Mouse (Mus musculus): Measurements from ENCODE around the gene Rasgrf1. TPM values are rescaled to one million over a fixed set of nuclear protein-coding genes. Genes with fewer than 3 reads are reported as not detected.

The Rasgrf1 gene
- polyA plus RNA-seq (2011; ENCODE audit: insufficient read depth, insufficient read length, low read depth, missing spikeins) = 0.20 TPM in 1 of 2 replicates, not detected in the other

DNA sequence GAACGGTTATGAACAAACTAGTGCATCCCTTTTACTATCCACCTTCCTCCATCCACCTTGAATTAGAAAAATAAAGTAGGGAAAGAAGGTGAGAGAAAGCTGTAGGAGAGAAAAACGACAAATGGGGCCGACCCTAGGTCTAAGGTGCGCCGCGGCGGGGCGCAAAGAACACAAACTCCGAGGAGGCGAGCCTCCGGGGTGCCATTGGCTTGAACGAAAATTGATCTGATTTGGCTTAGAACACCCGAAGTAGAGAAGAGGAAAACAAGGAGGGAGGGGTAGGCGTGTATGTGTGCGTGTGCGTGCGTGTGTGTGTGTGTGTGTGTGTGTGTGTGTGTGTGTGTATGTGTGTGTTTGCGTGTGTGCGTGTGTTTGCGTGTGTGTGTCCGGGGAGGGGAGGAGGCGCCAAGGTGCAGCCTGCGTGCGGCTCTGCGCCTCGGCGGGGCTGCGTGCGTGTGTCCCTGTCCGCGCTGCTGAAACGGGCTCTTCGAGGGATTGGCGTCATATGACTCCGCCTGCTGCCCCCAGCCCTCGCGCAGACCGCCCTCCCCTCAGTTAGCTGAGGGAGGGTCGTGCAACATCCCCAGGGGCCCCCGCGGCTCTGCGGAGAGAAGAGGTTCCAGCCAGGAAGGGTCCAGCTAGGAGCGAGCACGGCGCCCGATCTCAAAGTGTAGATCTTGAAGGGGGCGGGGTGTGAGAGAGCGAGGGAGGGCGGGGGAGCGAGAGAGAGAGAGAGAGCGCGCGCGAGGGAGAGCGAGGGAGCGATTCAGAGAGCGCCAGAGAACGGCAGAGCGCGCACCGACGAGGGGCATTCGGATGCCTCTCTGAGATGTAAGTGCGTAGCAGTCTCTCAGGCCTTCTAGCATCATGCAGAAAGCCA is at the start of gene Rasgrf1:
Gene Rasgrf1, plus strand, starts transcription at position 778 of the 880 bp plus-strand sequence.
- Histone ChIP-seq H3K4me3 (ENCODE audit: low read depth, low read length) (peak within 1 kb of the TSS; percentile 50), H3K27me3 (ENCODE audit: control insufficient read depth, insufficient read depth, low read length, poor library complexity, severe bottlenecking) (peaks cover 16% of the 10 kb centered on the region), H3K9ac (ENCODE audit: low read depth, poor library complexity, severe bottlenecking) (no peak within 1 kb of the TSS), H3K36me3 (ENCODE audit: control insufficient read depth, insufficient read depth, low read length, poor library complexity, severe bottlenecking) (no peaks in the 10 kb centered on the region), H3K9me3 (replicated peaks; ENCODE audit: control insufficient read depth, insufficient read depth, low read length, poor library complexity, severe bottlenecking) (no peaks in the 10 kb centered on the region), H3K4me1 (ENCODE audit: control insufficient read depth, insufficient read depth, low read length) (no peaks in the 10 kb centered on the region), H3K27ac (ENCODE audit: insufficient read depth, low read length) (no peak within 1 kb of the TSS)
- TF ChIP-seq EP300 (IDR thresholded peaks at IDR 0.05; ENCODE audit: insufficient read depth, low read depth, low read length) (no peak), CTCF (IDR thresholded peaks at IDR 0.05; ENCODE audit: low read depth, low read length) (no peak), POLR2A (IDR thresholded peaks at IDR 0.05; ENCODE audit: insufficient read depth, low read length) (no peak)

DNA sequence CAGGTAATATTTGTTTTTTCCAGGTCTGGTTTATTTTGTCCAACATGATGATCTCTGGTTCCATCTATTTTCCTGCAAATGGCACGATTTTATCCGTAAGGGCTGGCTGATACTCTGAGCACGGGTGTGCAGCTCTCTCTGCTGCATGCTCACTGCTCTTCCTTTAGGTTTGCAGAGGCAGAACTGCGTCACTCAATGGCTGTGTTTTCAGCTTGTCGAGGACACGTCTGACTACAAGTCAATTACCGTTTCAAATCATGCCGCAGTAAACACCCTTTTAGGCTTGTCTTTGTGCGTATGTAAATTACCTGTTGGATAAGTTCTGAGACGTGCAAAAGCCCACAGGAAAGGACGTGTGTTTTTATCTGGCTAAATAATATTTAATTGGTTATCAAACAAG is 49.6 kb upstream of the Rasgrf1 start:
- no peak overlapping the region for H3K9ac ChIP-seq (ENCODE audit: low read depth, poor library complexity, severe bottlenecking)
- no peaks in the 10 kb centered on the region for H3K36me3 ChIP-seq (ENCODE audit: control insufficient read depth, insufficient read depth, low read length, poor library complexity, severe bottlenecking)
- no peak overlapping the region for H3K27ac ChIP-seq (ENCODE audit: insufficient read depth, low read length)
- TF ChIP-seq POLR2A (IDR thresholded peaks at IDR 0.05; ENCODE audit: insufficient read depth, low read length) = no peak
- no peak for TF ChIP-seq EP300 (IDR thresholded peaks at IDR 0.05; ENCODE audit: insufficient read depth, low read depth, low read length)
- TF ChIP-seq CTCF (IDR thresholded peaks at IDR 0.05; ENCODE audit: low read depth, low read length) = no peak
- no peaks in the 10 kb centered on the region for H3K9me3 ChIP-seq (replicated peaks; ENCODE audit: control insufficient read depth, insufficient read depth, low read length, poor library complexity, severe bottlenecking)
- H3K4me3 ChIP-seq (ENCODE audit: low read depth, low read length) = no peak overlapping the region
- H3K27me3 ChIP-seq (ENCODE audit: control insufficient read depth, insufficient read depth, low read length, poor library complexity, severe bottlenecking) = 0 out of 2 replicates have a peak, but pooled peaks cover 1% of the 10 kb centered on the region
- no peaks in the 10 kb centered on the region for H3K4me1 ChIP-seq (ENCODE audit: control insufficient read depth, insufficient read depth, low read length)

- Histone ChIP-seq H3K27ac (ENCODE audit: insufficient read depth, low read length) (no peak overlapping the region), H3K4me3 (ENCODE audit: low read depth, low read length) (no peak overlapping the region), H3K4me1 (ENCODE audit: control insufficient read depth, insufficient read depth, low read length) (no peaks in the 10 kb centered on the region), H3K9me3 (replicated peaks; ENCODE audit: control insufficient read depth, insufficient read depth, low read length, poor library complexity, severe bottlenecking) (no peaks in the 10 kb centered on the region), H3K9ac (ENCODE audit: low read depth, poor library complexity, severe bottlenecking) (no peak overlapping the region), H3K27me3 (ENCODE audit: control insufficient read depth, insufficient read depth, low read length, poor library complexity, severe bottlenecking) (0 out of 2 replicates have a peak, but pooled peaks cover 1% of the 10 kb centered on the region), H3K36me3 (ENCODE audit: control insufficient read depth, insufficient read depth, low read length, poor library complexity, severe bottlenecking) (no peaks in the 10 kb centered on the region)
- TF ChIP-seq POLR2A (IDR thresholded peaks at IDR 0.05; ENCODE audit: insufficient read depth, low read length) (no peak), EP300 (IDR thresholded peaks at IDR 0.05; ENCODE audit: insufficient read depth, low read depth, low read length) (no peak), CTCF (IDR thresholded peaks at IDR 0.05; ENCODE audit: low read depth, low read length) (no peak)
Observed at GRCm38 (mm10) chr9:89860584-89860983, 49.1 kb upstream of the Rasgrf1 start.

DNA sequence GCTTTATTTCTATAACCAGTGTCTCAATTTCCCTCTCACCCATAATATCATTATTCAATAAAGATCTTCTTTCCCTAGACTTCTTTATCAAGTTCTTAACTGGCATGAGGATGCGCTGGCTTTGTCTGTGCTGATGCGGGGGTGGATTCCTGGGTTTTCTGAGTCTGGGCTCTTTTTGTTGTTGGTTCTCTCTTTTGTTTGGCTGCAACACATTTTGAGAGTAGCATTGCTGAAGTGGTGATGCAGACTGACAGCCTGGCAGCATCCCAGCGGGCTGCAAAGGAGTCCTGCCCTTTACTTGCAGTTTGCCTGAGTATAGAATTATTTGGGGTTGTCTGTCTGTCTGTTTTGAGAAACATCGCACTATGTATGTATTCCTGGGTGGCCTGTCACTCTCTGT is 42.6 kb upstream of the Rasgrf1 start:
- no peak overlapping the region for H3K27ac ChIP-seq (ENCODE audit: insufficient read depth, low read length)
- no peaks in the 10 kb centered on the region for H3K9me3 ChIP-seq (replicated peaks; ENCODE audit: control insufficient read depth, insufficient read depth, low read length, poor library complexity, severe bottlenecking)
- H3K9ac ChIP-seq (ENCODE audit: low read depth, poor library complexity, severe bottlenecking) = no peak overlapping the region
- H3K4me3 ChIP-seq (ENCODE audit: low read depth, low read length) = no peak overlapping the region
- H3K4me1 ChIP-seq (ENCODE audit: control insufficient read depth, insufficient read depth, low read length) = no peaks in the 10 kb centered on the region
- H3K27me3 ChIP-seq (ENCODE audit: control insufficient read depth, insufficient read depth, low read length, poor library complexity, severe bottlenecking) = no peaks in the 10 kb centered on the region
- no peaks in the 10 kb centered on the region for H3K36me3 ChIP-seq (ENCODE audit: control insufficient read depth, insufficient read depth, low read length, poor library complexity, severe bottlenecking)
- TF ChIP-seq EP300 (IDR thresholded peaks at IDR 0.05; ENCODE audit: insufficient read depth, low read depth, low read length) (no peak), POLR2A (IDR thresholded peaks at IDR 0.05; ENCODE audit: insufficient read depth, low read length) (no peak), CTCF (IDR thresholded peaks at IDR 0.05; ENCODE audit: low read depth, low read length) (no peak)

DNA sequence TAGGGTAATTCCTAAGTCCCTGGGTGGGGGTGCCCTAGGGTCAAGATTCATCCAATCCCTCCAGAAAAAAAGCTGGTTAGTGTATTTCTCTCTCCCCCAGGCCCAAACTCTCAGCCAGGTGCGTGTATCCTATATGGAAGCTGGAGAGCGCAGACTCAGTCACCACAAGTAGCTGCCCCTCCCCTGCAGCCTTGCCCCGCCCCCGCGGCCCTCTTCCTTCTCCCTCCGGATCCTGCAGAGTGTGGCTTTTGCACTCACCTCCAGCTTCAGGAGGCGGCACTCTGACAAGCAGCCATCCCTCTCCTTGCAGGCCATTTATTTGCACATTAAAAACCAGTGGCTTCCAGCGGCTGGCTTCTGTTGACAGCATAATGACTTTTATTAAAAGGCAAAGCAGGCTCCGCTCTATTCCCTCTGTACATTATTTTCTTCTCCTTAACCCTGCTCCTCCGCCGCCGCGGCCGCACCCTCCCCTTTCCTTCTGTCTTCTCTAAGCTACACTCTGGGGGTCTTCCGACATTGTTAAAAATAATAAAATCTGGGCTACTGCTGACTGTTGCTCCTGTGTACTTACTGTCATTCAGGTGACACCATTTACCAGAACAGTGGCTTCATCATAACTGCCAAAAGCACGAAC is 41.5 kb upstream of the Rasgrf1 start:
- H3K4me1 ChIP-seq (ENCODE audit: control insufficient read depth, insufficient read depth, low read length) = no peaks in the 10 kb centered on the region
- TF ChIP-seq CTCF (IDR thresholded peaks at IDR 0.05; ENCODE audit: low read depth, low read length) = no peak
- no peak for TF ChIP-seq POLR2A (IDR thresholded peaks at IDR 0.05; ENCODE audit: insufficient read depth, low read length)
- no peak for TF ChIP-seq EP300 (IDR thresholded peaks at IDR 0.05; ENCODE audit: insufficient read depth, low read depth, low read length)
- H3K9ac ChIP-seq (ENCODE audit: low read depth, poor library complexity, severe bottlenecking) = no peak overlapping the region
- H3K27ac ChIP-seq (ENCODE audit: insufficient read depth, low read length) = no peak overlapping the region
- H3K9me3 ChIP-seq (replicated peaks; ENCODE audit: control insufficient read depth, insufficient read depth, low read length, poor library complexity, severe bottlenecking) = no peaks in the 10 kb centered on the region
- H3K4me3 ChIP-seq (ENCODE audit: low read depth, low read length) = peak overlapping the region; percentile 12; the same call in 1 of the 2 replicates
- no peaks in the 10 kb centered on the region for H3K27me3 ChIP-seq (ENCODE audit: control insufficient read depth, insufficient read depth, low read length, poor library complexity, severe bottlenecking)
- no peaks in the 10 kb centered on the region for H3K36me3 ChIP-seq (ENCODE audit: control insufficient read depth, insufficient read depth, low read length, poor library complexity, severe bottlenecking)

Measured in ES-Bruce4 (cell line).